Mouse (Mus musculus) layer of hippocampus, adult 9-11 months (tissue): ENCODE results near the gene Il15ra.
"Not testable (repeated sequence)": the region's sequence is repeated elsewhere in the genome, so short reads cannot be mapped to it uniquely, and the experiment has no call there.

Source experiments
- DNase-seq: peaks from one replicate; pipeline ENCODE4 v3.0.0; 2022

Gene Il15ra

GRCm38 (mm10) chr2:11710101-11710500 lies 5.0 kb downstream of the Il15ra start:
- DNase-seq, result not testable (repeated sequence)

GRCm38 (mm10) chr2:11712483-11712990 lies 7.4 kb downstream of the Il15ra start:
- no peak for DNase-seq

GRCm38 (mm10) chr2:11713021-11713420 lies 7.9 kb downstream of the Il15ra start:
- DNase-seq, result no peak

DNA sequence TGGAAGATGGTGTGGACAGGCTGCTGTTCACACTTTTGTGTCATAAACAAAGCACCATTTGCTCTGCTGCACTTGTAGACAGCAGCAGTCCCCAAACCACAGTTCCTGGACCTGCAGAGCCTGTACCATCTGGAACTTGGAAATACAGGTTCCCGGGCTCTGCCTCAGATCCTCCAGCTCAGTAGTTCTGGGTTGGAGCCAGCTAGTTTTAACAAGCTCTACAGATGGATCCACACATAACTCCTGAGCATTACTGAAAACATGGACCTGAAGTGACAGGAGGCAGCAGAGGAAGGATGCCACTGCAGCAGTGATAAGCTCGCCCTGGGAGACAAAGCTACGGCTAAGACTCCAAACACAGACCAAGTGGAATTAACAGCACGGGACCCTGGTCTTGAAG lies 9.4 kb downstream of the Il15ra start:
- DNase-seq, result peak; percentile 55

DNA sequence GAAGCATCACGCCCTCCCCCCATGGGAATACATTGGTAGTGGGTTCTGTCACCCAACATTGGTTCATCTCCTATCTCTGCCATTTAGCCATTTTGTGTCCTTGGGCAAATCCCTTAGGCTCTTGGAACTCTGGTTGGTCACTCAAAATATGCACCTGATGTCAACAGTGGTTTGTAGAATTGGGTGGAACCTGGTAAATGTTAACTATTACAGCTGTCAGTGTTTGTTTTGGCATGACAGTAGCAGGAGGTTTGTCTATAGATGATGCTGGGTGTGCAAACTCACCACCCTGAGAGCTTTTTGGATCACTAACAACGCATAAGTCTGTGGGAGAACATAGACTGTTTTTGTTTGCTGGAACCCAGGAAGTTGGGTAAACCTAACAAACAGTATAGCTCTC lies 13.5 kb downstream of the Il15ra start:
- DNase-seq, result no peak

DNA sequence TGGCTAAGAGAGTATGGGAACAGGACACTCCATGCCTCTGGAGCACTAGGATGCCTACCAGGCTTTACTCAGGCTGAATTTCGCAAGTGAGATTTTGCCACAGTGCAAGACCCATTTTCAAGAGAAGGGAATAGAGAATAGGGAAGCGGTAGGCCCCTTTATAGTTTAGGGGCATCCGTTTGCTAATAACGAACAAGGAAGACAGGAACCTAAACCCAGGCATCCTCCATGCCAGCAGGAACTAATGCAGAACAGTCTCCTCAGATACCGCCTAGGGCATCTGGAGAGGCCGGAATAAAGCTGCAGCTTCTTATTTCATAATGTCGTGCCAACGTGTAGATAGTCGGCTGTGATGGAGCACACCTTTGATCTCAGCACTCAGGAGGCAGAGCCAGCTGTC lies 17.5 kb downstream of the Il15ra start:
- DNase-seq, result no peak

DNA sequence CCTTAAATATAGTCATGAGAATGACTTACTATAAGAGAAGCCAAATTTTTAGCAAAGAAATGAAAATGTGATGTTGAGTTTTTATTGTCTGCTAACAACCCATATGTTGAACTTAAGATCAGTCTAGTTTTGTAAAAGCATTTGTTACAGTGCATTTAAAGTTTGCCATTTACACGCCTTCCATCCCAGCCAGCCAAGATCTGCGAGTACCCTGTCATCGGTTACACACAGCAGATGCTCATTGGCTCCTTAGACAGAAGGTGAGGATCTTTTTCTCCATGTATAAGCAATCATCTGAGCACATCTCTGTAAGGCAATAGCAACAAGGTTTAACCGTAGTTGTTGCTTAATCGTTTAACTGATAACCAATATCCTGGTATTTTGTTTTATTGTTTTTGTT lies 22.5 kb downstream of the Il15ra start:
- DNase-seq, result no peak

- DNase-seq, result no peak
Observed at GRCm38 (mm10) chr2:11729091-11729490, 24.0 kb downstream of the Il15ra start.

- DNase-seq, result no peak
Observed at GRCm38 (mm10) chr2:11732978-11733377, 27.9 kb downstream of the Il15ra start.

DNA sequence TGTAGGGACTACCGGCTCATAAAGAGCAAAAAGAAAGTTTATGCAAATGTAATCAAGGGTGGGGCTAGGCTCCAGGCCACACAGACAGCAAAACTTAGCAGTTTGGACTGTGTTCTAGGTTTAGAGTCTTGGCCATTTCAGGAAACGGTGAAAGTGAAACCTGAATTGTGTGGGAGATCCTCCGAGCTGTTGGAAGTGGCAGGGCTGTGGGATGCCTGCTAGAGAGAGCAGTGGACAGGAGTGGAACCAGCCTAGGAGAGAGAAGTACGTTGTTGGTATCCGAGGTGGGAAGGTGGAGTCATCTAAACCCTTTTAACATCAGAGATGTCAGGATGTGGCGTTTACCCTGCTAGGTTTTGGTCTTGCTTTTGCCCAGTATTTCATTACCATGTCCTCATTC lies 30.8 kb downstream of the Il15ra start:
- no peak for DNase-seq

DNA sequence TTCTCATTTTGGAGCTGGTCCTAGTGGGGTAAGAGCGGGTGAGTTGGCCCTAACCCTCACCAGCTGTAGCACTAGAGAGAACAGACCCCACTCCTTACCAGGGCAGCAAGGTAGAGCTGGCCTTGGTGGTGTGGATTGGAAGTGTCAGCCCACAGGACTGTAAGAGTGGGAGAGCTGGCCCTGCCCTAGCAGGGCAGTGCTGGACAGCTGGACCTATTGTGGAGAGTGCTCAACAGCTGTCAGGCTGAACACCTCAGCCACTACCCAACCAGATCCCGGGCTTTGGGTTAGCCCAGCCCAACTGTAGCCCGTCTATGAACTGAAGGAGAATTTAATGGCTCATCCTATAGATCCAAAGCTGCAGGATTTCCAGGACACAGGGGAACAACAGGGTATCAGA lies 33.7 kb downstream of the Il15ra start:
- DNase-seq, result no peak

DNA sequence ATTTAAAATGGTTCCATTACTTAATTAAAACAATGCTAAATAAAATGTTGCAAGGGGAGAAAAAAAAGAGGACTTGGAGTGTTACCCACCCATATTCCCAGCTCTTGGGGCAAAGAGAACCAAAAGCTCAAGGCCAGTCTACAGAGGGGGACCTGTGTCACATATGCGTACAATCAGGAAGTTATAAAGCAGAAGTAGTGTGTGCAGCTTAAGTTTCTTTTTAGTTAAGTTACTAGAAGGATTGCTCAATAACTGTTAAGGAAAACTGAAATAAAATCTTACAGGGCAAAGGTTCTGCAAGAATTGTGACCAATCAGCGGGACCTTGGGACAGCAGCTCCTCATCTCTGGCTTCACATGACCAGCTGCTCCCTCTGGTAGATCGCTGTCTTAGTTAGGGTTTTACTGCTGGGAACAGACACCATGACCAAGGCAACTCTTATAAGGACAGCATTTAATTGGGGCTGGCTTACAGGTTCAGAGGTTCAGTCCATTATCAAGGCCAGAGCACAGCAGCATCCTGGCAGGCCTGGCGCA lies 34.5 kb downstream of the Il15ra start:
- no peak for DNase-seq

GRCm38 (mm10) chr2:11762541-11762940 lies 57.5 kb downstream of the Il15ra start:
- no peak for DNase-seq

DNA sequence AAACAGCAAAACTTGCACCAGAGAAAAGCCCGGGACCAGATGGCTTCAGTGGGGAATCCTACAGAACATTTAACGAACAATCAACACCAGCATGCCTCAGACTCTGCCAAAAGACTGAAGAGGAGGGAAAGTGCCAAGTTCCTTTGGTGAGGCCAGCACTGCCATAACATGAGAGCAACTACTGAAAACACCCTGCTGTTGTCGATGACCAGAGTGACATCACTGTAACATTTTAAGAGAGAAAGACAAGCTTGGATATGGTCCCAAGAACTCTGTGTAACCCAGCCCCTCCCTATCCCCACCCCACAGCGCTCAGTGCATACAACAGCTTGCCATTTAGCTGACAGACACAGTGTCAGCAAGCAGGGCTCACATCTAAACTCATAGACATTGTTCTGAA lies 60.6 kb downstream of the Il15ra start:
- DNase-seq, result peak; percentile 68

DNA sequence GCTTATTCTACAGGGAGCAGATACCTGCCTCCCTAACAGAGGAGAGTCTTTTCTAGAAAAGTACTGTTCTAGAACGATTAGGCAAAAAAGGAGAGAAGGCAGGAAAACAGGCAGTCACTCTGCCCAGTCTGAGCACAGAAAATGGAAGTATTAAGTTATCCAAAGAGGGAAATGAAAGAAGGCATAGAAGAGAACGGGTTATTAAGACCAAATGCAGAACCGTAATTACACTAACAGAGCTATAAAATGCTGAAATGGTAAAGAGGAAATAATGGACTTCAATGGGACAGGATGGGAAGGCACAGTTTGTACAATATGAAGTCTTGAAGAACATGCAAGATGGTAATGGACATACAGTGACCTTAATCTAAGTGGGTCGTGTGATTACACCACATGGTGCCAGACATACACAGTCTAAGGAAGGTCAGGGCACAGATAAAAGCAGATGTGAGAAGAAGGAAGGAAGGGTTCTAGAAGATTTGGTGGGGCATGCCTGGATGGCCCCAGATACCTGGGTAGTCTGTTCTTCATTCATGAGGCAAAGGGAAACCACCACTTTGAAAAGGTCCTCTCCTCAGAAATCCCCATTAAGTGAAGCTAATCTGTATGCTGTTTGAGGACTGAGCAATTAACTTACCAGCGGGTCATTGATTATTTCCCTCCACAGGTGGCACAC lies 61.5 kb downstream of the Il15ra start:
- no peak for DNase-seq

GRCm38 (mm10) chr2:11767161-11767545 lies 62.1 kb downstream of the Il15ra start:
- no peak for DNase-seq

DNA sequence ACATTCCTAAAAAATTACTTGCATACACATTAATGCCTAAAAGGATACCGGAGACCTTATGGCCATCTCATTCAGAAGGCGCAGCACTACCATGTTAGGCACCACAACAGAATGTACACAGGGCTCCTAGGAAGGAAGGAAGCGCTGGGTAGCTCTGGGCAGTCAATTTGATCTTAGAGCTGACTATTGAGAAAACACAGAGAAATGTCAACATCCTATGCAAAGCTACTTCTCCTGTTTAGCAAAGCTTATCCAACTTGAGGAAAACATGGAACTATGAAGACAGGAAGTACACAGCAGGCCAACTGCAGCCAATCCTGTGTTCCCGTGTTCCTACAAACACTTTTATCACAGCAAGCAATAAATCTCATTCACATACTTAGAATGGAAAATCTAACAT lies 66.6 kb downstream of the Il15ra start:
- no peak for DNase-seq

- no peak for DNase-seq
Observed at GRCm38 (mm10) chr2:11772401-11772800, 67.3 kb downstream of the Il15ra start.

DNA sequence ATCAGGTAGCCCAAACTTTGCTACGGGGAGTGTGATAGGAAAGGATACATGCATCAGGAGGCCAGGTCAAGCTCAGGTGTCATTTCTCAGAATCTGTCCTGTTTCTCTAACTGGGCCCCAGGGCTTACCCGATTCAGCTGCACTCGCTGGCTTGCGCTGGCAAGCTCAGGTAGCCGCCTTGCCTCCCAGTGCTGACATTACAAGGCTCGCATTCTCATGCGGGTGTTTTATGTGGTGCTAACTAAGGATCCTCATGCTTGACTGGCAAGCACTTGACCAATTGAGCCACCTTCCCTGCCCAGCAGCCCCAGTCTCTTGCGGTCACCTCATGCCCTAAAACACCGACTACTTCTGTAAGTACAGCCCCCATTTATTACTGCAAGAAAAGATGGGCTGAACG lies 69.3 kb downstream of the Il15ra start:
- DNase-seq, result no peak

- DNase-seq, result no peak
Observed at GRCm38 (mm10) chr2:11775121-11775520, 70.0 kb downstream of the Il15ra start.

DNA sequence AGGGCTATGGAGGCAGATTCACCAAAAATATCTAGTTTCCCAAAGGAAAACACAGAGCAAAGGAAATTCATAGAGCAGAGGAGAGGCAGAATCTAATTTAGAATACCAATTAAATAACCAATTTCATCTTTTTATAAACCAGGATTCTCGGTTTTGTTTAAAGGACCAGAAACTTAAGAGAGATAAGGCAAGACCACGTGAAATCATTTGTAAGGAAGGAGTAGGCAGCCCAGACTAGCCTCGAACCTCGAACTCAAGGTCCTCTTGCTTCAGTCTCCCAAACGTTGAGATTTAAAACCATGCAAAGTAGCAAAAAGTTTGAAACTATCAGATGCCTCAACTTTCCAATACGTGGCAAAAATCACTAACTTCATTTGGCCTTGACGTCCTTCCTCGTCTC lies 71.3 kb downstream of the Il15ra start:
- DNase-seq, result no peak

- DNase-seq, result peak; percentile 100
Observed at GRCm38 (mm10) chr2:11777091-11778068, 72.3 kb downstream of the Il15ra start, which contains the start of the genes Fbh1 and Ankrd16. Gene Fbh1 (minus strand): TSS chr2:11777582. Gene Ankrd16 (plus strand): TSS chr2:11777876.

- peak; percentile 83 for DNase-seq
Observed at GRCm38 (mm10) chr2:11778087-11778823, 73.2 kb downstream of the Il15ra start.
